Mouse (Mus musculus): ENCODE measurements around the gene Slc25a13.

- TF ChIP-seq POLR2A (IDR thresholded peaks at IDR 0.05; ENCODE audit: low read depth, low read length), result no peak
- TF ChIP-seq USF1 (IDR thresholded peaks at IDR 0.05; ENCODE audit: low read depth, low read length), result no peak
- no peak for TF ChIP-seq MAZ (IDR thresholded peaks at IDR 0.05; ENCODE audit: low read depth, low read length)
- no peak for TF ChIP-seq CHD2 (IDR thresholded peaks at IDR 0.05; ENCODE audit: low read length)
- no peak for TF ChIP-seq CTCF (conservative IDR thresholded peaks at IDR 0.05 in 1 of 2, IDR thresholded peaks at IDR 0.05 in 1 of 2; ENCODE audit: low read depth in 2 of 2, low read length in 2 of 2)
- TF ChIP-seq ELF1 (IDR thresholded peaks at IDR 0.05; ENCODE audit: low read depth, low read length), result no peak
Observed at GRCm38 (mm10) chr6:6091016-6091415, 126.0 kb downstream of the Slc25a13 start.
